Mouse (Mus musculus) spleen, adult 2 months (tissue): ENCODE measurements at regions not wholly inside any gene's neighbourhood (a gene's known extent, or its start where the extent isn't known, plus 50 kb on each side); places are given as distances from the start of the nearest gene placed in this dataset.

Experiments used
- CTCF ChIP-seq: fragments of 200-500 bp; IDR thresholded peaks from 2 replicates; pipeline ENCODE4 v1.5.1; 2011; ENCODE audit warnings: mild to moderate bottlenecking, inconsistent platforms; ENCODE audit not compliant: insufficient read depth, insufficient read length, insufficient replicate concordance; ENCODE audit errors: extremely low read depth
- POLR2A ChIP-seq: fragments of 200-500 bp; IDR thresholded peaks from 2 replicates; pipeline ENCODE4 v1.6.1; 2011; ENCODE audit warnings: low read depth, low read length, inconsistent platforms

GRCm38 (mm10) chr11:31759868-31760765, 88.4 kb upstream of the Bod1 start:
- TF ChIP-seq CTCF = no peak
- TF ChIP-seq POLR2A = no peak
